10 mouse cellular contexts compared by ENCODE assay signal in genomic region chr11:114500416-114500815, GRCm38 (mm10).
"Had no signal": no experiment of that assay in that cellular context is flagged by ENCODE, and none has a peak within 500 bp of the region (broad histone marks: within the 10 kb centered on the region; RNA-seq: fewer than 3 reads in every experiment).

No protein-coding gene starts in this region.

- DNase-seq: kidney, postnatal 10 days; kidney, postnatal 36 days; layer of hippocampus, adult 9-11 months; liver, embryonic 13.5 days; lung, adult 2 months; lung, postnatal 14 days; lung, postnatal 4 days; midbrain, embryonic 14.5 days; thymus, adult 18-20 months; thymus, postnatal 36 days had no signal
